Mouse (Mus musculus): Measurements from ENCODE around the gene Pnliprp2.

DNA sequence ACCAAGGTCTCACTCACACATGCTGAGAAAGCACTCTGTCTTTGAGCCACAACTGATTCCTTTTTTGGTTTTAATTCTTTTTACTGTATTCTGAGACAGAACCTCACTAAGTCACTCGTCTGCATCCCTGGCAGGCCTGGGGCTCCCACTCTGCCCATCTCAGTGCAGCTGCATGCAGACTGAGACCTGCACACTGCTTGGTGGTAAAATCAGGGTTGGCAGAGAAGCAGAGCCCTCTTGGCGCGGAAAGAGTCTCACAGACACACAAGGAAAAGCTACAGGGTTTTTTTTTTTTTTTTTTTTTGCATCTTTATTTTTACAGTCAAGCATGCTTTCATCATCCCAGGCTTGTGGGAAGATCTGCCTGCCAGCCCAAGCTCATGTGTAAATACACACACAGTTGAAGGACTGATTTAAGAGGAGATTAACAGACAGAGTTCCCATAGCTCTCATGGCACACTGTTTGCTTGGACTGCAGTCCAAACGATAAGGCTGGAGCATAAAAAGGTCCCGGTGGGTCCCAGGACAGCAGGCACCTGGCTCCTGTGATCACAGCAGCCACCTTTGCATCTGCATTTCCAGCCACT, 31.0 kb upstream of the Pnliprp2 start, which contains the start of gene Pnliprp1:
- no peak for TF ChIP-seq POLR2A (IDR thresholded peaks at IDR 0.05; ENCODE audit: insufficient read length, low read depth)
- TF ChIP-seq MAX (IDR thresholded peaks at IDR 0.05; ENCODE audit: low read depth): no peak
- TF ChIP-seq CEBPB (IDR thresholded peaks at IDR 0.05; ENCODE audit: insufficient read depth, poor library complexity, severe bottlenecking): no peak
- TF ChIP-seq E2F4 (IDR thresholded peaks at IDR 0.05; ENCODE audit: insufficient read depth): no peak
- TF ChIP-seq TCF12 (IDR thresholded peaks at IDR 0.05; ENCODE audit: insufficient read depth, poor library complexity, severe bottlenecking): no peak
- no peak for TF ChIP-seq POLR2AphosphoS2 (IDR thresholded peaks at IDR 0.05; ENCODE audit: insufficient read length, low read depth)
